Mouse (Mus musculus): ENCODE results near the gene Frrs1l. TPM values are rescaled to one million over a fixed set of nuclear protein-coding genes. Genes with fewer than 3 reads are reported as not detected.

Gene Frrs1l
- polyA plus RNA-seq, 1 experiment from 2014 or later, result 6.2 TPM

- H3K27ac ChIP-seq (ENCODE audit: low read depth, low read length), result no peak overlapping the region
- no peaks in the 10 kb centered on the region for H3K4me1 ChIP-seq (ENCODE audit: control insufficient read depth, insufficient read depth, low read length)
- H3K36me3 ChIP-seq (ENCODE audit: control insufficient read depth, insufficient read depth, low read length), result no peaks in the 10 kb centered on the region
- ATAC-seq (ENCODE audit: low FRiP score) (0 out of 2 replicates have a peak, but pooled peaks have one; percentile 5), DNase-seq (ENCODE audit: low spot score, missing footprints) (no peak)
- no peak overlapping the region for H3K9ac ChIP-seq (ENCODE audit: low read length)
- WGBS, result 55% methylated on average over 18 of the region's 18 CpGs
- H3K27me3 ChIP-seq (ENCODE audit: control insufficient read depth, insufficient read depth, low read length), result no peaks in the 10 kb centered on the region
- no peak overlapping the region for H3K4me3 ChIP-seq (ENCODE audit: low read depth, low read length)
- H3K9me3 ChIP-seq (ENCODE audit: control insufficient read depth, low read length), result no peaks in the 10 kb centered on the region
- H3K4me2 ChIP-seq, result no peak overlapping the region
Measured at GRCm38 (mm10) chr4:57016366-57017171, 26.4 kb upstream of the Frrs1l start.

- no peaks in the 10 kb centered on the region for H3K4me1 ChIP-seq (ENCODE audit: control insufficient read depth, insufficient read depth, low read length)
- no peak overlapping the region for H3K27ac ChIP-seq (ENCODE audit: low read depth, low read length)
- 89% methylated on average over 5 of the region's 5 CpGs for WGBS
- DNase-seq (ENCODE audit: low spot score, missing footprints) (no peak), ATAC-seq (ENCODE audit: low FRiP score) (no peak)
- no peaks in the 10 kb centered on the region for H3K36me3 ChIP-seq (ENCODE audit: control insufficient read depth, insufficient read depth, low read length)
- no peak overlapping the region for H3K9ac ChIP-seq (ENCODE audit: low read length)
- H3K4me3 ChIP-seq (ENCODE audit: low read depth, low read length), result no peak overlapping the region
- no peaks in the 10 kb centered on the region for H3K9me3 ChIP-seq (ENCODE audit: control insufficient read depth, low read length)
- H3K27me3 ChIP-seq (ENCODE audit: control insufficient read depth, insufficient read depth, low read length), result no peaks in the 10 kb centered on the region
- H3K4me2 ChIP-seq, result no peak overlapping the region
Measured at GRCm38 (mm10) chr4:57015032-57015431, 24.8 kb upstream of the Frrs1l start.

GRCm38 (mm10) chr4:57011454-57012046, 21.4 kb upstream of the Frrs1l start:
- Histone ChIP-seq H3K27ac (ENCODE audit: low read depth, low read length) (no peak overlapping the region), H3K9me3 (ENCODE audit: control insufficient read depth, low read length) (no peaks in the 10 kb centered on the region), H3K4me1 (ENCODE audit: control insufficient read depth, insufficient read depth, low read length) (no peaks in the 10 kb centered on the region), H3K9ac (ENCODE audit: low read length) (no peak overlapping the region), H3K36me3 (ENCODE audit: control insufficient read depth, insufficient read depth, low read length) (no peaks in the 10 kb centered on the region), H3K4me3 (ENCODE audit: low read depth, low read length) (no peak overlapping the region), H3K4me2 (no peak overlapping the region), H3K27me3 (ENCODE audit: control insufficient read depth, insufficient read depth, low read length) (no peaks in the 10 kb centered on the region)
- DNase-seq (ENCODE audit: low spot score, missing footprints) (no peak), ATAC-seq (ENCODE audit: low FRiP score) (no peak)
- WGBS, result 72% methylated on average over 8 of the region's 8 CpGs

GRCm38 (mm10) chr4:57010919-57011318, 20.7 kb upstream of the Frrs1l start:
- no peaks in the 10 kb centered on the region for H3K27me3 ChIP-seq (ENCODE audit: control insufficient read depth, insufficient read depth, low read length)
- H3K27ac ChIP-seq (ENCODE audit: low read depth, low read length), result no peak overlapping the region
- ATAC-seq (ENCODE audit: low FRiP score) (no peak), DNase-seq (ENCODE audit: low spot score, missing footprints) (no peak)
- H3K9ac ChIP-seq (ENCODE audit: low read length), result no peak overlapping the region
- WGBS, result 27% methylated on average over 6 of the region's 6 CpGs
- no peak overlapping the region for H3K4me3 ChIP-seq (ENCODE audit: low read depth, low read length)
- no peaks in the 10 kb centered on the region for H3K4me1 ChIP-seq (ENCODE audit: control insufficient read depth, insufficient read depth, low read length)
- H3K36me3 ChIP-seq (ENCODE audit: control insufficient read depth, insufficient read depth, low read length), result no peaks in the 10 kb centered on the region
- H3K4me2 ChIP-seq, result no peak overlapping the region
- no peaks in the 10 kb centered on the region for H3K9me3 ChIP-seq (ENCODE audit: control insufficient read depth, low read length)

- Histone ChIP-seq H3K27ac (ENCODE audit: low read depth, low read length) (no peak overlapping the region), H3K4me3 (ENCODE audit: low read depth, low read length) (no peak overlapping the region), H3K9me3 (ENCODE audit: control insufficient read depth, low read length) (no peaks in the 10 kb centered on the region), H3K36me3 (ENCODE audit: control insufficient read depth, insufficient read depth, low read length) (no peaks in the 10 kb centered on the region), H3K4me1 (ENCODE audit: control insufficient read depth, insufficient read depth, low read length) (no peaks in the 10 kb centered on the region), H3K4me2 (no peak overlapping the region), H3K9ac (ENCODE audit: low read length) (no peak overlapping the region), H3K27me3 (ENCODE audit: control insufficient read depth, insufficient read depth, low read length) (no peaks in the 10 kb centered on the region)
- 54% methylated on average over 5 of the region's 5 CpGs for WGBS
- ATAC-seq (ENCODE audit: low FRiP score) (no peak), DNase-seq (ENCODE audit: low spot score, missing footprints) (no peak)
Measured at GRCm38 (mm10) chr4:57010425-57010824, 20.2 kb upstream of the Frrs1l start.

GRCm38 (mm10) chr4:57007717-57008116, 17.5 kb upstream of the Frrs1l start:
- DNase-seq (ENCODE audit: low spot score, missing footprints) (no peak), ATAC-seq (ENCODE audit: low FRiP score) (no peak)
- H3K27ac ChIP-seq (ENCODE audit: low read depth, low read length), result no peak overlapping the region
- no peaks in the 10 kb centered on the region for H3K4me1 ChIP-seq (ENCODE audit: control insufficient read depth, insufficient read depth, low read length)
- no peak overlapping the region for H3K4me3 ChIP-seq (ENCODE audit: low read depth, low read length)
- H3K36me3 ChIP-seq (ENCODE audit: control insufficient read depth, insufficient read depth, low read length), result no peaks in the 10 kb centered on the region
- H3K9me3 ChIP-seq (ENCODE audit: control insufficient read depth, low read length), result no peaks in the 10 kb centered on the region
- no peaks in the 10 kb centered on the region for H3K27me3 ChIP-seq (ENCODE audit: control insufficient read depth, insufficient read depth, low read length)
- H3K9ac ChIP-seq (ENCODE audit: low read length), result no peak overlapping the region
- H3K4me2 ChIP-seq, result no peak overlapping the region
- 84% methylated on average over 9 of the region's 9 CpGs for WGBS

GRCm38 (mm10) chr4:57005011-57005410, 14.8 kb upstream of the Frrs1l start:
- no peaks in the 10 kb centered on the region for H3K36me3 ChIP-seq (ENCODE audit: control insufficient read depth, insufficient read depth, low read length)
- ATAC-seq (ENCODE audit: low FRiP score) (no peak), DNase-seq (ENCODE audit: low spot score, missing footprints) (no peak)
- H3K4me3 ChIP-seq (ENCODE audit: low read depth, low read length), result no peak overlapping the region
- no peaks in the 10 kb centered on the region for H3K9me3 ChIP-seq (ENCODE audit: control insufficient read depth, low read length)
- no peak overlapping the region for H3K27ac ChIP-seq (ENCODE audit: low read depth, low read length)
- 84% methylated on average over 8 of the region's 8 CpGs for WGBS
- no peaks in the 10 kb centered on the region for H3K4me1 ChIP-seq (ENCODE audit: control insufficient read depth, insufficient read depth, low read length)
- H3K27me3 ChIP-seq (ENCODE audit: control insufficient read depth, insufficient read depth, low read length), result no peaks in the 10 kb centered on the region
- no peak overlapping the region for H3K9ac ChIP-seq (ENCODE audit: low read length)
- no peak overlapping the region for H3K4me2 ChIP-seq

GRCm38 (mm10) chr4:57003886-57004285, 13.7 kb upstream of the Frrs1l start:
- DNase-seq (ENCODE audit: low spot score, missing footprints), result no peak
- Histone ChIP-seq H3K9ac (ENCODE audit: low read length) (no peak overlapping the region), H3K4me1 (ENCODE audit: control insufficient read depth, insufficient read depth, low read length) (no peaks in the 10 kb centered on the region), H3K36me3 (ENCODE audit: control insufficient read depth, insufficient read depth, low read length) (no peaks in the 10 kb centered on the region), H3K27me3 (ENCODE audit: control insufficient read depth, insufficient read depth, low read length) (no peaks in the 10 kb centered on the region), H3K4me2 (no peak overlapping the region), H3K9me3 (ENCODE audit: control insufficient read depth, low read length) (no peaks in the 10 kb centered on the region), H3K27ac (ENCODE audit: low read depth, low read length) (no peak overlapping the region), H3K4me3 (ENCODE audit: low read depth, low read length) (no peak overlapping the region)
- ATAC-seq (ENCODE audit: low FRiP score), result no peak
- 81% methylated on average over 8 of the region's 8 CpGs for WGBS

GRCm38 (mm10) chr4:57002751-57003150, 12.6 kb upstream of the Frrs1l start:
- no peaks in the 10 kb centered on the region for H3K36me3 ChIP-seq (ENCODE audit: control insufficient read depth, insufficient read depth, low read length)
- no peaks in the 10 kb centered on the region for H3K27me3 ChIP-seq (ENCODE audit: control insufficient read depth, insufficient read depth, low read length)
- no peak overlapping the region for H3K4me3 ChIP-seq (ENCODE audit: low read depth, low read length)
- H3K4me2 ChIP-seq, result no peak overlapping the region
- DNase-seq (ENCODE audit: low spot score, missing footprints) (no peak), ATAC-seq (ENCODE audit: low FRiP score) (no peak)
- no peak overlapping the region for H3K9ac ChIP-seq (ENCODE audit: low read length)
- no peaks in the 10 kb centered on the region for H3K9me3 ChIP-seq (ENCODE audit: control insufficient read depth, low read length)
- H3K27ac ChIP-seq (ENCODE audit: low read depth, low read length), result no peak overlapping the region
- no peaks in the 10 kb centered on the region for H3K4me1 ChIP-seq (ENCODE audit: control insufficient read depth, insufficient read depth, low read length)
- WGBS, result 84% methylated on average over 3 of the region's 3 CpGs

All from midbrain, embryonic 11.5 days (tissue).